Mouse (Mus musculus) naive thymus-derived CD4-positive, alpha-beta T cell, adult 2 months (primary cell): ENCODE data around the gene Gm49601.

Experiments
- DNase-seq: peaks from one replicate; pipeline ENCODE4 v3.0.0-alpha.2; 2011; ENCODE audit warnings: low read depth

Gm49601 gene

DNA sequence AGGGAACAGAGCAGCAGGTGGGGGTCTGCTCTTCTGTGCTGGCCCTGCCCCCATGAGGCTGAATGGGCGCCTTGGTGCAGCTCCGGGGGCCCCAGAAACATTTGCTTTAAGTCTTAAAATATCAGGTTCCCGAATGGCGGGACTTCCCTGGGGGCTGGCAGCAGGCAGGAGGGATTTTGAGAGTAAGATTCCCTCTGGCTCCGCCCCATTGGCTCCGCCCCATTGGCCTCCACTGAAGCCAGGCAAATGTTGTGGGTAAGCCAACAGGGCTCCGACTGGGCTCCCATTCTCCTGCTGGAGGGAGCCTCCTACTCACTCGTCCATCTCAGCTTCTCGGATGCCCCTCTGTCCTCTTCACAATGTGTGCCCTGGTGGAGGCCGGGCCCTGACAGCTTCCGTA lies 18.0 kb downstream of the Gm49601 start:
- DNase-seq, result no peak

DNA sequence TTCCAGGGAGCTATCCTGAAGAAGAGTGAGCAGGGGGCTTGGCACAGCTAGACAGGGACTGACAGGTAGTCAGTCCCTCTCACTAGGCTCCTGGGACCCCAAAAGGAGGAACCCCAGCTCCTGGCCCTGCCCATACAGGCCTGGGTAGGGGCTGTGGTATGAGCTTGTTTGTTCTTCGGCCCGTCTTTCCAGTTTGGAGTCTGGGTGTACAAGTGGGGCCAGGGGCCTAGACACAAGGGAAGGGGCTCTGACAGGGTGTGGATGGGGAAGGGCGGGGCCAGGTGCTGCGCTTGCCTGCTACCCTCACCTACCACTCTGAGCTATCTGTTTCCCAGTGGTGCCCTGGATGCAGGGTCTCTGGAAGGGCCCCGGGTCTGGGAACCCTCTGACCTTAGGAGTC lies 20.5 kb downstream of the Gm49601 start:
- DNase-seq, result no peak

DNA sequence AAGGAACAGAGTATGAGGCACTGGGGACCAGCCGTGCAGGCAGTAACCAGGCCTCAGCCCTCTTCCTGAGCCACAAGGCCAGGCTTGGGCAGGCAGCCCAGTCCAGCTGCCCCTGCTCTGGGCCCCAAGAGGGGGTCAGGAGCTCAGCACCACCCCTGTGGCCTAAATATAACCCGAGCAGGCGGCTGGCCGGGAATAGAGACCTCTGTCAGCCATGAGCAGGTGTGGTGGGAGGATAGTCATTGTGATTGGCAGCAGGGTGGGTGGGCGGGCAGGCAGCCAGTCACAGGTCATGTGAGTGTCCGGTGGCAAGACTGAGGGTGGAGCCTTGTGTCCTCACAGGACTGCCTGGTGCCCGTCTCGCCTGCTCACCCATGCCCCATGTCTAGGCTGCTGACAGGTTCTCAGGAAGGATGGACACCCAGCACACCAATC lies 21.9 kb downstream of the Gm49601 start:
- no peak for DNase-seq

DNA sequence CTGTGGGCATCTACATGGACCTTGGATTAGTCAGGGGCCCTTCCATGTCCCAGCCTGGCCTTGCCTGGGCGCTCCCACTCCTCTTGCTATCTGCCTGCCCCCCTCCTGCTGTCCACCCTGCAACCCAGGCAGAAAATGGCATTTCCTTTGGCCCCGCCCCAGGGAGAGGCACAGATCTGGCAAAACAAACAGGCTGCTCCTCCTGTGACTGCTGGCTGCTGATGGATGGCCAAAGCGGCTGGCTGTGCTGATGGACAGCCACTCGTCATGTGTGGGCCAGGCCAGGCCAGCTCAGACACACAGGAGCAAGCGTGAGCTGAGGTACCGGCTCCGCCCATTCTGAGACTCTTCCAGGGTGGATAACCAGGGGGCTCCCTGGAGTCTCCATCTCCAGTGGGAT lies 24.8 kb downstream of the Gm49601 start:
- no peak for DNase-seq

DNA sequence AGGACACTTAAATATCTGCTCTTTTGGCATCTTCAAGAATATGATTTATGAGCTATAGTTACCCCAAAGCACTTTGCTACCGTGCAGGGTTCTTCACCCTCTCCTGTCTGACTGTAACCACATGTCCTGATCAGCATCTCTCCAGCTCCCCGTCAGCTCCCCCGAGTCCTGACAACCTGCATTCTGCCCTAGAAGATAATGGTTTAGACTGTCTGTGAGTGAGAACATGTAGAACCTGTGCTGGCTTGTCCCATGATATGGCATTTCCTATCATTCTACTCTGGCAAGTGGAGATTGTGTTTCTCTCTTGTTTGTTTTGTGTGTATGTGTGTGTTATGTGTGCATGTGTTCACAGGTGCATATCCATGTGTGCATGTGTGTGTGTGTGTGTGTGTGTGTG lies 28.2 kb downstream of the Gm49601 start:
- DNase-seq, result no peak

DNA sequence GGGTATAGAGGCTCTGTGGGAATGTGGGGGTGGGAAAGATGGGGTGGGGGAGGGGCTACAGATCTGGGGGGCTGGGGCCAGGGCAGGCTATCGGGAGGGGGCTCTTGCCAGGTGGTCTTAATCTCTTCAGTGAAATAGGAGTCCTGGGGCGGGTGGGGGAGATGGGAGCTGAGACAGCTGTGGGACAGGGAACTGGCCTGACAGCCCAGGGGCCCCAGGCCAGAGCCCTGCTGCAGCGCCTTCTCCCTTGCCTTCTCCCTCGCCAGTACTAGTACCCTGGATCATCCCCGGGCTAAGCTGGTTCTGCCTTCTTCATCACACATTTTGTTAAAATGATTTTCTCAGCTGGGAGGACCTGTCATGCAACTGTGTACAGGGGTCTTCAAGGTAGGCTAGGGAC lies 30.0 kb downstream of the Gm49601 start:
- no peak for DNase-seq

DNA sequence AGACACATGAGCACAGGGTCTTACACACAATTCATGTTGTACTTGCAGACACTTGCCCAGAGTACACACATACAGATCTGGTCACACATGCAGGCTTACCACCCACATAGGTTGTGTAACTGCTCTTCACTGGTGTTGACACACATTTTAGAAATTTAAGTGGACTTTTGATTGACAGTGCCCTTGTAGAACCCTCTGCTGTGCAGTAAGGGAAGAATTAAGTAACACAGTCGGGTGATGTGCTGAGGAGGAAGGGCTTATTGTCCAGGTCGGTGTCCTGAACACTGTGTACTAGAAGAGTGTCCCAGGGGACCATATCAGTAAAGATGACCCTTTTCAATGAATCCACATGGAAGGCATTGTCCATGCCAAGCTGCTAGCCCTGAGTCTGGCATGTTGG lies 32.3 kb downstream of the Gm49601 start:
- DNase-seq, result no peak

DNA sequence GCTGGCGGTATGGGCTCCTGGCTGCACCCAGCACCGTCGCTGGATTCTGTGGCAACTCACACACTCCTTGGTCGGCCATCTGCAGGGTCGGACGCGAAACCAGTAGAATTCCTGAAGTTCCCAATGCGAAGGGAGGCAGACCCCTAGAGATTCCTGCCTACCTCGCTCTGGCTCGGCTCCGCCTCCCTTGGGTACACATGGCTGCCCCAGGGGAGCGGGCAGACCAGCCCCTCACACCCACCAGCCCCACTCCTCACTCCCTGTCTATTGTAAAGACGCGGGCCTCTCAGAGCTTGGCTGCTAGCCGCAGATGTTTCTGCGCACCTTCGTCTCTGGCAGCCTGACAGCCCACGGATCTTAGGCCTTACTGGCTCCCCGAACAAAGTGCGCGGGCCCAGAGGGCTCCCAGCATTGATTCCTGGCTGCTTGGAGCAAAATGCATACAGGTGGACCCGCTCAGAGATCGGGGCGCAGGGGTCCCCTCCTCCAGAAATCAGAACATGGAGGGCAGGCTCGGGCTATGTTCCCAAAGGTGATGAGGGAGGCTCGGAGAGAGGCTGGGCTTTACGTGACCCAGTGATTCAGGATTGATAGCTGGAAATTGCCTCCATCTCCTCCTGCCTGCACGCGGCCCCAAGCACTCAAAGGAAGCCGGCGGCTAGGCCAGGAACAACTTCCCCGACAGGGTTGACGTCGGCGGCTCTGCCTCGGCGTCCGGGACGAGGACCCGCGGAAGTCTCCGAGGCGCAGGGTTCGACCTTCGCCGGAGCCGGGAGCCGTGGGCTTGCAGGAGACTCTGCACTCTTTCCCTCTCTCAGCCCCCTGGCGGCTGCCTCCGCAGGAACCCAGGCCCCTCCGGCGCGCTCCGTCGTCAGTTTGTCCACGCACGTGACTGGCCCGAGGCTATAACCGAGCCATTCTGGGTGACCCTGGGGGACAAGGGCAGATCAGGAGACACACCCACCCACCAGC lies 34.9 kb downstream of the Gm49601 start:
- DNase-seq, result peak; percentile 29

DNA sequence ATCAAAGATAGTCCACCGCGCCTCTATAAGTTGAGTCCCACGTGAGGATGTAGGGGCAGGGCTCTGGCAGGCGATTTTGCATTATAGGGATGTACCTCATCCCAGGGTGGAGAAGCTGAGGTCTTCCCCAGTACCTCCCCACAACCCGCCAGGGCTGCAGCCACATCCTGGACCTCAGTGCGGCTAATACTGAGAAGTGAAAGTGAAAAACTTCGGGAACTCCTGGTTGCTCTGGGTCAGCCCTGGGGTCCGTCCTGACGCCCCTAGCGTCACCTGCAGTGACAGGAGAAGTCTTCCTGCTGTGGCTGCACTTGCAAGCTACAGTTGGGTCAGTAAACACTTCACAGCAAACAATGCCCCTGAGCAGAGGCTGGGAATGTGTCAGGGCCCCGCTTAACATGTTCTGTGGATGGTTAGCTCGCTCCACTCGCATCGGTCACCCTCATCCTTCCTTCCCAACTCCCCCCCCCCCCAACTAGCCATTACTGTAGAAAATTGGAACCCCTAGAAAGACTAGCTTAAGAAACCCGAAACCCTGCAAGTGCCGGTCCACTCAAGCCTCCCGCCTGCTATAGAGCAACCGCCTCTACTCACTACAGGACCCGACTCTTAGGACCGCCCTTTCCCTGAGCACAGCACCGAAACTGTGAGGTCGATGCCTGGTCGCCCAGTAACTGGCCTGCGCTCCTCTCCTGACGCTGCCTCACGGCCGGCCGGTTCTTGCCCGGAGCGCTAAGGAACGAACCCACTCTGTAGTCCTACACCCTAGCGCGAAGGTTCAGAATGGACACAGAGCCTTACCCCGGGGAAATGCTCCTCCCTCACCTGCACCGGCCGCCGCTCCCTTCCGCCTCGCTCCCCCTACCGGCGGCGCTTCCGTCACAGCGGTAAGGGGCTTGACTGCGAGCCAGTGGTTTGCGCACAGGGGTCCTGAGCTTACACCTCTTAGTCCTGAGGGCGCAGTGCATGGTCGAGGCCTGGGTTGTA lies 36.1 kb downstream of the Gm49601 start, which contains the start of gene Tbx1:
Tbx1 (minus strand) TSS at position 868 of the 987 bp plus-strand sequence.
- peak; percentile 73 for DNase-seq

DNA sequence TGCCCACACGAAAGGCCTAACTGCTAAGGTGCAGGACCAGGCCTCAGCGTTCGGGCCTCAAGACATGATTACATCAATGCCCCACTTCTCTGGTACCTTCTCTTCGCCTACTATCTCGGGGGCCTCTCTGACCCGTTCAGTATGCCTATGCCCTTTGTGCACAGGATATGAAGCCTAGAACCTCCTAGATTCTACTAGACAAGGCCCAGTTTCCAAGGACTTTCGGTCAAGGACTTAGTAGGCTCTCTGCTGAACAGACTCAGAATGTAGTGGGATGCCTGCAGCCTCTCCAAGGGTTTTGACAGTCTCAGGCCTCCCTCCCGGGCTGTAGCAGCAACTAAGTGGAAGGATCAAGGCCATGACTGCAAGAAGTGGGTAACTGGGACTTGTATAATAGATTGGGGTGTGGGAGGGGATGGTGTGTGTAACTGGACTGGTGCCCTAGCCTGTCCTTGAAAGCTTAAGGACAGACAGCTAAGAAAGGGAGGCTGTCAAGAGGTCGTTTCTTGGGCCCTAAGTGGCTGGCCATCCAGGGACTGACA lies 37.1 kb downstream of the Gm49601 start:
- no peak for DNase-seq

DNA sequence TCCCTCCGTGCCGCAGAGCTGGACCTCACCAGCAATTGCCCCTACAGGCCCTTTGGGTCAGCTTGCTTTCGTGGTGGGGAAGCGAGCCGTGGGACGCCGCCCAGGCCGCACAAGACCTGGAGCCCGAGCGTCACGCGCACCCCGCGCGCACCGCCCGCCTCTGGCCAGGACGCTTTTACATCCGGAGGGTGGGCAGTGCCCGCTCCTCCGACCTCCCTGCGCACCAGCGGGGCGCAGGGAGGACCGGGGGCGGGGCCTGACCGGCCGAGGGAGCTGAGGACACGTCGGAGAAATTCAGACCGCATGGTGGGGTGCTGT lies 37.5 kb downstream of the Gm49601 start:
- no peak for DNase-seq

DNA sequence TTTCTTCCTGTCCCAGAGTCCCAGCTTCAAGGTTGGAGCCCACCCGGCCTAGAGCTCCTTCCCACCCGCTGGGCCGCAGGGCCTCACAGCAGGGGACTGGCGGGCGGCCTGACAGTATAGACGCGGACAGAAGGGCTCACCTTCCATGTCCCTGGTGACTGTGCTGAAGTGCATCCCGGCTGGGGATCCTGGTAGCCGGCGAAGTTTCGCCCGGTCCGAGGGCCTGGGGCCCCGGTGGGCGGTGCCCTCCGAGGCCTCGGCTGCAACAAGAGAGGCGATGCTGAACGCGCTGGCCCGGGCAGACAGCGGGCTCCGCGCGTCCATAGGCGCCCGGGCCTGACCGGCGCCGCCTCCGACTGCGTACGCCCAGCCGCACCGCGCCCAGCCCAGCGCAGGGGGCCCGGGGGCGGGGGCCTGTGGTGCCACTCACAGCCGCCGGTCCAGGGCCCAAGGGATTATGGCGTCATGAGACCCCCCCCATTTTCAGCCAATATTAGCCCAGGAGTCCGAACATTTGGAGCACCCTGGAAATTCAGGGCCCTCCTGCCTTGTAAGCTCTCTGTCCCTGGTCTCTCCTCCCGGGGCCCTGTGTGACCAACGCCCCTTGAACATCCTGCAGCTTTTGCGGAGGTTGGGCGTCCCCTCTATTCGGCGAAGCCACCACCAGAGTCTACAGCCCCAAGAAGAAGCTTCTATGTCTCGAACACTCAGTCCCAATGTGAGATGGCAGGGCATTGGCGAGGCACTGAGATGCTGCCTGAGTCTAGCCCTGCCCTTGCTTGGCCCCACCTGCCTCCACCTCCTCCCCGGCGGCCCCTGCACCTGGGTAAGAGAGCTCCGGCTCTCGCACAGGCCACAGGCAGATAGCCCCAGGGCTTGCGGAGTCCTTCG lies 38.1 kb downstream of the Gm49601 start:
- no peak for DNase-seq

DNA sequence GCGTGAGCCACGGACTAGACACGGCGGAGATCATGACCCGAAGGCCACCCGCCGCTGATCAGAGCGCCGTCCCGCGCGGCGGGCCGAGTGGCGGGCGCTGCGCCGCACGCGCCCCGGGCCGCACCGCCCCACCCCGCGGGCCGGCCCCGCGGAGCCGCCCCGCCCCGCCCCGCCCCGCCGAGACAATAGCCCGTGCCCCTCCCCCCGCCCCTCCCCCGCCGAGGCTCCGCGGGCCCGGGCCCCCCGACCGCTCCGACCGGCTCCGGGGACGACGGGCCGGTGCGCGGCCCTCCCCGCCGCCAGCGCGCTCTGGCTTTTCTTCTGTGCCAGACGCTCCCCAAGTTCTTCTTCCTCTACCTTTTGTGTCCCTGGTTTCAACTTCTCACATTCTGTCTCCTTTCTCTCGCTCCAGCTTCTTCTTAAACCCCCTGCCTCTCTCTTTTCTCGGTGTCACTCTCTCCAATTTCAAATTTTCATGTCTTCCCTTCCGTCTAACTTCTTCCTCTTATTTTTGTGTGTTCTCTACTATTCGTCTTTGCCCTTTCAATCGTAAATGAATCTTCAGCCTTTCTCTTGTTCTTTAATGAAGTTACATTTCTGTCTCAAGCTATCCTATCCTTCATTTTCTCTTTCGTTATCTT lies 39.2 kb downstream of the Gm49601 start:
- DNase-seq, result no peak

DNA sequence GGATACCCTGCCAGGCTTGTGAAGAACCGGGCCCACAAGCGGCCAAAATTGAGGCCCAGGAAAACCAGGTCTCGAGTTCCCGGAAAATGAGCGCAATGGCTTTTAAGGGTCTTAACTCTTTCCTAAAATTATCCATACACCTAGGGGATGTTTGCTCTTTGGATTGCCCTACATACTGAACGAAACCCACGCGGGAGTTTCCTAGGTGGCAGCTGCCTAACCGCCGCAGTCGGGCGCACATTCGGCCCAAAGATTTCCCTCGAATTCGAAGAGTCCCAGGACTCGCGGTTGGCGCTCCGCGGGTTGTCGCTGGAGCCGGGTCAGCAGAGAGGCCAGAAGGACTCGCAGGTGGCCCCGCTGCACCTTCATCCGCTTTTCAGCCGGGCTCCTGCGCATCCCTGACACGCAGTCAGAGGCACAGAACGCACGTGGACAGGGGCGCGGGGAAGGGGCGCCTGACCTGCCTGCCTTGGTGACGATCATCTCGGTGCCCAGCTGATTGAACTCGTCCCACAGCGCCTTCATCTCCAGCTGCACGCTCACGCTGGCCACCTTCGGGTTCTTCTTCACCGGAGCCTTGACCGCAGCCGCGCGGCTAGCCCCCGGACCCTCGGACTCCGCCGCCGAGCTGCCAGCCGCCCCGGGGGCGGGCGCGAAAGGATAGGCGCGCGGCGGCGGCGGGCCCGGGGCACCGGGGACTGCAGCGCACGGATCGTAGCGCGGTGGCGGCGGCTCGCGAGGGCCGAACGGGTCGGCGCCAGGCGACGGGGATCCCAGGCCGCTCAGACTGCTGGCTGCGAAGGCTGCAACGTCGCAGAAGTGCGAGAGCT lies 39.9 kb downstream of the Gm49601 start:
- no peak for DNase-seq

DNA sequence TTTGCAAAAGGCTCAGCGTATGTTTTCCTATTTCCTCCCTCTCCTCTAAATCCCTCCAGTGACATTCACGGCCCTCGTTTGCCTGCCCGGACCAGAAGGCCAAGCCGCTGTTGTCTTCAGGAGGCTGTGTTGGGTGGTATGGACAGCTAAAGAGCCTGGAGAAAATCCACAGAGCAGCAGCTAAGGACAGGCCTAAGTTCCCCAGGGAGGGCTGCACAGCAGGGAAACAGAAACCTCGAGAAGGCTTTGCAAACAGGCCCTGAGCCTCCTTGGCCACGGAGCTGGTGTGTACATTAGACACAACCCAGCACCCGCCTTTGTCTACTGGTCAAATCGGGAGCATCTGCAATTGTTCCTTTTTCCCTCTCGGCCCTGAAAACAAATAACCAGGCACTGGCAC lies 40.6 kb downstream of the Gm49601 start:
- DNase-seq, result no peak

DNA sequence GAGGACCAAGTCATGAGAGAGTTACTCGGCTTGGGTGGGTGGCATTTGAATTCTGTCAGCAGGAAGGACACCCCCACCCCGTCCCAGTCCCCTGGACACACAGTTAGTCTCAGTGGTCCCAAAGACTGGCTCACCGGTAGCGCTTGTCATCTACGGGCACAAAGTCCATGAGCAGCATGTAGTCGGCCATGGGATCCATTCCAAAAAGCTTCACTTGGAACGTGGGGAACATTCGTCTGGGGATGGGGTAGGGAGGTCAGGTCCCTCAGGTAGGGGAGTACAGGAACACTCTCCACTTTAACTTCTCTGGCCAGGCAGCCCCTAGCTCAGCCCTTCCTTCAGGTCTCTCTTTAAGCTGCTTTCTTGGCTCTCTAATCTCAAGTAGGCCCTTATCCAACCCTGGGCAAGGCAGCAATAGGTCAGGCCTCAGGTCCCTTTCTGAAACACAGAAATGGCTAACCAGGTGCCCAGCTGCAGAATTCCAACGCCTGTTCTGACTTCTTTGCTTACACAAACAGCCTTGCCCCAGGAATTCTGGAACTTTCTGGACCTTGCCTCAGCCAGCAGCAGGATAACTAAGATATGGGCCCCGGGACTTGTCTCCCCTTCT lies 41.2 kb downstream of the Gm49601 start:
- DNase-seq, result no peak

DNA sequence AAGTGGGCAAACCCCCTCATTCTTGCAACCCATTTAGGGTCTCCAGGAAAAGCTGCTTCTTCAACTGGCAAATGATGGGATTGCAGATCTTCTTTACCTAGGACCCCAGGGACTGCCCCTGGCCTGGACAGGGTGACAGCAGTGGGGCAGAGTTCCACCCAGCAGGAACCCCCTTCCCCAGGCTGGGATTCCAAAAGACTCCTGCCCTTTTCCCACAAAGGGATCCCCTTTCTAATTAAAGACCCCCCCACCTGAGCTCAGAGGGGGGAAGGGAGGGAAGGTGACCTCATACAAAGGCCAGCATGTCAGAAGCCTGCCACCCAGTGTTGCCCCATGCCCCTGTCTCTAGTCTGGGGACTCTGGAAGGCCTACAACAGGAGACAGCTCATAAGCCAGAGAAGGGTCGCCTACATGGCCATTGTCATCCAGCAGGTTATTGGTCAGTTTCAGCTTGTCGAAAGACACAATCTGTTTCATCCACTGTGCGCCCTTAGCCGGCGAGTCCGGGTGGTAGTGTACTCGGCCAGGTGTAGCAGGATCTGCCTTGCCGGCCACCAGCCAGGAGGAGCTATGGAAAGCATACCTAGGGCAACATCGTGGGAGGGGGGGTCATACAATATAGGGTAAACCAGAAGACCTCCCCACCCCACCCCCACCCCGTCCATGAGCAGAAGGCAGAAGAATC lies 42.4 kb downstream of the Gm49601 start:
- DNase-seq, result no peak

DNA sequence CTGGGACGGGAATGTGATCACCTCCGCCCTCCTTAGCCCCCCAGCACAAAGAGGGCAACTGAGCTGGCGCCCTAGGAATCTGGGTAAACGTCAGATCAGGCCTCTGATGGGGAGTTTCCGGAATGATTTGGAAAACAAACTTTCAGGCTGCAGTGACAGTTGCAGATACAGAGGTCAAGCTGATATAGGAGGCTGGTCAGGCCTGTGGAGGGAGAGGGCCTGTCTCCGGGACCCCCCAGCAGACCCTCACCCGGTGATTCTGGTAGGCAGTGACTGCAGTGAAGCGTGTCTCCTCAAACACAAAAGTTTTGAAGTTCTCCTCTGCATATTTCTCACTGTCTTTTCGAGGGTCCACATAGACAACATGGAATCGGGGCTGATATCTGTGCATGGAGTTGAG lies 43.1 kb downstream of the Gm49601 start:
- DNase-seq, result no peak
